Mouse (Mus musculus): ENCODE data around the gene Pxylp1. TPM values are rescaled to one million over a fixed set of nuclear protein-coding genes. Genes with fewer than 3 reads are reported as not detected.

Pxylp1 gene
- total RNA-seq (2023): 10 to 100 TPM; 39.0 to 42.7 TPM

DNA sequence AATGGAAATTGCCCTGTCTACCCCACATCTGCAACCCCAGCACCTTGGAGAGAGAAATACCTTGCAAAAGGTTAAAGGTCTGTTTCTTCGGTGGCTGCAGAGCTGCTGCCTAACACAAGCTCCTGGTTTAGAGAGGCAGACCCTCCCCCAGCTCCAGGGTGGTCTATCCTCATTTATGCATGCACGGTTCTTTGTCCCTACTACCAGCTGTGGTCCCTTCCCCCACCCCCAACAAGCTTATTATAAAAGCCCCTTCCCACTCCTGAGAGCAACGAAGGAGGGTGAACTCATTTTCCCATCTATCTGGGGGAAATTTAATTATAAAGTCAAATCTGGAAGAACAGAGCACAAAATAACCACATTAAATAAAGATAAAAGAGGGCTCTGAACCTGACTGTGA, at the start of gene Pxylp1:
Pxylp1 (minus strand) TSS at position 124 of the 400 bp plus-strand sequence.

Other genes starting within 250 kb of the Pxylp1 start
- gene Zbtb38, start 139.8 kb downstream of the Pxylp1 start, total RNA-seq (2023): 10 to 100 TPM; 21.2 to 25.0 TPM
- not detected for gene Spsb4, start 126.2 kb upstream of the Pxylp1 start, total RNA-seq (2023)
- gene Slc25a36, start 218.5 kb upstream of the Pxylp1 start, total RNA-seq (2023): 100 to 1,000 TPM; 114 to 141 TPM

Measured in T-cell, adult 66 days (primary cell).